Mouse (Mus musculus) right cerebral cortex, postnatal 25 days (tissue): ENCODE results near the gene Spryd3.
"Not testable (repeated sequence)": the region's sequence is repeated elsewhere in the genome, so short reads cannot be mapped to it uniquely, and the experiment has no call there.

ENCODE experiments used
- DNase-seq: peaks from one replicate; pipeline ENCODE4 v3.0.0; 2022

Gene Spryd3

GRCm38 (mm10) chr15:102136129-102136758, at the start of gene Spryd3:
Gene Spryd3 (minus strand): TSS chr15:102136234.
- DNase-seq = peak; percentile 99

- no peak for DNase-seq
Measured at GRCm38 (mm10) chr15:102183076-102183475, 47.0 kb upstream of the Spryd3 start.

DNA sequence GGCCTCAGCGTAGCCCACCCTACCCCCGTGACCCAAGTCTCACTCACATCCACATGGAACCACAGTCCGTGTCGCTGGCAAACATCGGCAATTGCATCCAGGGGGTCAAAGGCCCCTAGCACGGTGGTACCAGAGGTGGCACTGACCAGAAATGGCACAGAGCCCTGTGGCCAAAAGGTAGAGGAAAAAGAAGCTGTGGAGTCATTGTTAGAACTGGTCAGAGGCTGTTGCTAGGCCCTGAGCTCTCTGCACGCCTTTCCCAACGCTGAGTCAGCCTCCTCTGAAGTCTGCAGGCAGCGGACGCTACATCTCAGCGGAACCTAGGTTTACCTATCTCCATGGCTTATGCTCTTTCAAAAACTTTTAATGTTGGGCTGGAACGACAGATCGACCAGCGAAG, 43.9 kb upstream of the Spryd3 start:
- DNase-seq = no peak

DNA sequence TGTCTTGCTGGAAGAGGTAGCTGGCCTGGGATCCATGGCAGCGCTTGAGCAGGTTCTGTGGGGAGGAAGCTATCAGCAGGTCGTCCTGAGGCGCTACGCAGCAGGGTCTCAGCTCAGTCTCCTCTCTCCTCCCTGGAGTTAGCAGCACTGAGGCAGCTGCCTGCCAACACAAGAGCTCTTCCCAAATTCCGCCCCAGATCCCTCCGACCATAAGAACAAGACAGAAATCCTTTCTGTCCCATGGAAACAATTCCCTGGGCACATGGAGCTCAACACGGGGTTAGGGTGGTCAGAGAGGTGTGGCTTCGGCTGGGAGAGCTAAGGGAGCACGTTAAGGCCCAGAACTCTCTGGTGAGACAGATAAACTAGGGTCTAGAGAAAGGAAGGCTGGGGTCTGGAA, 43.1 kb upstream of the Spryd3 start:
- no peak for DNase-seq

DNA sequence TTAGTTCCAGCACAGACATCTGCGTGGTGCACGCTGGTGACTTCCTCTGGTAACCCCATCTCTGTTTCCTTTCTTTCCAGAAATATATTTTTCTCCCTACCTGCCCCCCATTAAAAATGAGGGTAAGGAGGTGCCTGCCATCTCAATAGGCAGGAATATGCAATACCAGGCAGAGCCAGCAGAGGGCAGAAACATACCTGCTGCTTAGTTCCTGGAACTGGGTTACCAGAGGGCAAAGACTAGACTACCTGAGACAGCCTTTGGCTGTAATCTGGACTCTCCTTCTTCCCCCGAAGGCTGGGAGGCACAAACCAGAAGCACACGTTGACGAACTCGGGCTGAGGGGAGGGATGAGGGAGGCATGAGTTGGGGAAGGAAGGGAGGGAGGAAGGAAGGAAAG, 42.2 kb upstream of the Spryd3 start:
- DNase-seq = peak; percentile 57

- no peak for DNase-seq
Measured at GRCm38 (mm10) chr15:102177417-102177816, 41.4 kb upstream of the Spryd3 start.

- no peak for DNase-seq
Measured at GRCm38 (mm10) chr15:102176571-102177316, 40.7 kb upstream of the Spryd3 start.

DNA sequence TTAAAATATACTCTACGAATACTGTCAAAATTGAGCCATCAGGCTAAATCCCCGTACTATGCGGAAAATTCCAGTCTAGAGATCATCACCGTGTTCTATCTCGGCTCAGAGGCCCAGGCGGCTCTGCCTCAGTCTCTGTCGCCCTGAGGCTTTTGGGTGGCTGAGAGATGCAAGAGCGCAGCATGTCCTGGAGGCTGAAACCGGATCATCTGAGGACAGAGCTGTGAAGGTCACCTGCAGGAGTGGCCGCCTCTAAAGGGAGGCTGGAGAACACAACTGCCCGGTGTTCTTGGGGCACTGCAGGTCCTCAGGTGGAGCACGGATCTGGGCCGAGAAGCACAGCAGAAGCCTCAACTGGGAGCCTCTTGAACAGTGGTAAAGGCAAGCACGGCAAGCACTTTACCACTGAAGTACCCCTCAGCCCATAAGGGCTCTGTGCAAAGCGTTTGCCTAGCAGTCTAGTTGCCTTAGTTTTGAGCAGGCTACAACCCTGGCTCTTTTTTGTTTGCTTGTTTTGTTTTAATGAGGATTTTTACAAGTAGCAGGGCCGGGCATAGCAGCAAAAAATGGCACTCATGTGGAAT, 39.8 kb upstream of the Spryd3 start:
- no peak for DNase-seq

DNA sequence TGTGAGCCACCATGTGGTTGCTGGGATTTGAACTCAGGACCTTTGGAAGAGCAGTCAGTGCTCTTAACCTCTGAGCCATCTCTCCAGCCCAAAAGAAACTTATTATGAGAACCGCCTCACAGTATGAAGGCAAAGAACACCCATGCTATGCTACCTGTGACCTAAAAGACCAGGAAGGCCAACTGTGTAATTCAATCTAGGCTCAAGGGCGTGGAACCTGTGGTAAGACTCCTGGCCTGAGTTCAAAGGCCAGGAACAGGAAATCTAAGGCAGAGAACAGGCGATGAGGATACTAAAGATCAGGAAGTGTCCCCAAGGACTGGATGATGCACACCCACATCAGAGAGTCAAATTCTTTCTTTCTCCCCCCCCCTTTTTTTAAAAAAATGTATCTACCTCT, 37.5 kb upstream of the Spryd3 start:
- no peak for DNase-seq

- no peak for DNase-seq
Measured at GRCm38 (mm10) chr15:102169064-102169463, 33.0 kb upstream of the Spryd3 start.

DNA sequence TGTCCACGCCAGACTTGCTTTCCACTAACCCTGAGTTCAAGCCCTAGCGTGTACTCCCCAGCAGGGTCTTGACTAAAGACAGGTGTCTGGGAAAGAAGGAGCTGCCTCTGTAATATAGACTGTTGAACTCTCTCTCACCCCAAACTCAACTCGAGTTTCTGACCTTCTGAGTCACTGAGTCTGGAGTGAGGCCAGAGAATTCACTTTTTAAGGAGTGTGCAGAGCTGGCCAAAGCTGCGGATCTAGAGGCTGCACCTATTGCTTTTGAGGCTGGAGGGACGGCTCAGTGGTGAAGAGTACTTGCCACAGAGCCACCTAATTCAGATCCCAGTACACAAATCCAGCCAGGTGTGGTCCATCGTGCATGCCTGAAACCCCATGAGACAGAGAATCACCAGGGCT, 31.6 kb upstream of the Spryd3 start:
- DNase-seq = no peak

GRCm38 (mm10) chr15:102165468-102166100, 29.6 kb upstream of the Spryd3 start:
- DNase-seq = no peak

GRCm38 (mm10) chr15:102163900-102164693, 28.1 kb upstream of the Spryd3 start:
- DNase-seq = no peak

DNA sequence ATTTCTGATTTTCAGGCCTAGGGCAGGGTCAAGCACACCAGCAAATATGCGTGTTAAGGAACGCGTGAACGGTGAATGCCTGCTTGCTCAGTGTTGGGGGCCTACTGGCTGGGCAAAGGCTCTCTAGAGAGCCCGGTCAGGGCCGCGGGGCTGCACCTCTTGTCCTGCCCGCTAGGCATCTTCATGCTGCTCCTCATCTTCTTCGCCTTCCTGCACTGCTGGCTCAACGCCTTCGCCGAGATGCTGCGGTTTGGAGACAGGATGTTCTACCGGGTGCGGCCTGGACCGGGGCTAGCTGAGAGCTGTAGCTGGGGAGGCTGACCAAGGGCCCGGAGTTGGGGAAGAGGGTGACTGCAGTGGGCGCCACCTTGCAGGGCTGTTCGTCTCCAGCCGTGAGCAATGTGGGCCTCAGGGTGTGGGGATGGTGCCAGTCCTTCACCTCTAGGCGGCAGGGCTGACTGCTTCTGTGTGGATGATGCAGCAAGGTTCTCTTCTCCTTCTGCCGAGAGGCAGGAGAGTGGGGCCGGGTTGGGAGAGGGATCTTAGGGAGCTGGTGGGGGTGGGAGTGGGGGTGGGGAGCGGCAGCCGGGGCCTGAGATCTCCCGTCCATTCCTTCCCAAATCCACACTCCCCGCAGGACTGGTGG, 24.5 kb upstream of the Spryd3 start:
- no peak for DNase-seq

- no peak for DNase-seq
Measured at GRCm38 (mm10) chr15:102156836-102157235, 20.8 kb upstream of the Spryd3 start.

DNA sequence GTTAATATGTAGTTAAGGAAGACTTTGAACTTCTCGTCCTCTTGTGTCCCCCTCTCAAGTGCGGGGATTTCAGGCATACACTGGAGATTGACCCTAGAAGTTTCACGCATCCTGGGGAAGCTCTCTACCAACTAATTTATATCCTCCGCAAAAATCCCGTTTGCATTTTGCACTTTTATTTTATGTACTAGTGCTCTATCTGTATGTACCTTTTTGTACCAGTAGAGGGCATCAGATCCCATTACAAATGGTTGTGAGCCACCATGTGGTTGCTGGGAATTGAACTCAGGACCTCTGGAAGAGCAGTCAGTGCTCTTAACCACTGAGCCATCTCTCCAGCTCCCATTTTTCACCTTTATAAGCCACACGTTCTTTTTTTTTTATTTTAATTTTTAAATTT, 19.0 kb upstream of the Spryd3 start:
- not testable (repeated sequence) for DNase-seq

GRCm38 (mm10) chr15:102152646-102153045, 16.6 kb upstream of the Spryd3 start:
- no peak for DNase-seq

- no peak for DNase-seq
Measured at GRCm38 (mm10) chr15:102150301-102151135, 14.5 kb upstream of the Spryd3 start, which contains the start of gene Soat2. Gene Soat2 (plus strand): TSS chr15:102150526.

GRCm38 (mm10) chr15:102149561-102149960, 13.5 kb upstream of the Spryd3 start:
- no peak for DNase-seq

GRCm38 (mm10) chr15:102147674-102148402, 11.8 kb upstream of the Spryd3 start:
- DNase-seq = no peak

DNA sequence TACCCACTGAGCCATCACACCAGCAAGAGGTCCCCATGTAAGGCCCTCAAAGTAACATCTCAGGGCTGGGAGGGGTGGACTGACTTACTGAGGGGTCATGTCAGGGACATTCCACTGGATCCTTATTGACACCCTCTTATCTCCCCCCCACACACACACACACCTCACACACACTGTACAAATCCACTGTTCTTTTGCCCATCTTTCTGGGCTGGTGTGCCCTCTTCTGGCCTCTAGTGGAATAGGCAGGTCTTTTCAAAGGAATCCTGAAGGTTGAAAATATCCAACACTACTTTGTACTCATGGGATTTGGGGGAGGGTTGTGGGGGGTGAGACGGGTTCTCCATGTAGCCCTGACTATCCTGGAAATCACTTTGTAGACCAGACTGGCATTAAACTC, 10.8 kb upstream of the Spryd3 start:
- no peak for DNase-seq
